Mouse (Mus musculus) spleen, adult 18-20 months (tissue): ENCODE results near the gene Riox2.

ENCODE experiments used
- DNase-seq, 2 experiments: peaks; one replicate each; pipeline ENCODE4 v3.0.0; 2022; ENCODE audit warnings: mixed read lengths in 2 of 2

The Riox2 gene

GRCm38 (mm10) chr16:59521752-59522423, 50.3 kb downstream of the Riox2 start:
- DNase-seq, result no peak

DNA sequence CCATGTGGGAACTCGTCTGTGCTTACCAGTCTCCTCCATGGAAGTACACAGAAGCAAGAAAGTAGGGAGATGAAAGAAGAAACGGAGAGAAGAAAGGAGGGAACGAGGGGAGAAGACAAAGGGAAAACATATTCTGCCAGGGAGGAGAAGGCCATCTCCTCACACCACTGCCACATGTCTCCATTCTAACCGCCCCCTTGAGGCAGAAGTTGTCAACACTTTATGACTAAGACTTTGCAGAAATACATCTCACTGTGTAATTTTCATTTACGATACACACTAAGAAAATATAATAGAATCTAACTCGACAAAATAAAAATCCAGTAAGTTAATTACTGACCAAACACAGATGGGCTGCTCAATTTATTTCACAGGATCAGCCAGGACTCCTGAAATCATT, 55.4 kb downstream of the Riox2 start:
- DNase-seq, result no peak

DNA sequence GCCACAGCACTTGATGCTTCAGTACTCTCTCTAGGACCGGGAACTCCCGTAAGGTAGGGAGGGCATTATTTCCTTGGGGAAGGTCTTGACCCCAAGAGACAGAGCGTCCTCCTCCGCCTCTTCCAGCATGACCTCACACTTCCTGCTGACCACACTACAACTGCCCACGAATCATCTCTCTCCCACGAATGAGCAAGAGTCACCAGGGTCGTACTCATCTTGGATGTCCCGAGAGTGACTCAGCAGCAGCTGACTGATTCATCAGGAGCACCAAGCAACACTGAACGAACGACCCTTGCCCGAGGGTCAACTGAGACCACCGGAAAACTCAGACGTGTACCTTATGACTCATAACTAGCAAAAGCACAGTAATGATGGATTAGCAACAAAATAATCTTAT, 58.0 kb downstream of the Riox2 start:
- DNase-seq, result no peak

DNA sequence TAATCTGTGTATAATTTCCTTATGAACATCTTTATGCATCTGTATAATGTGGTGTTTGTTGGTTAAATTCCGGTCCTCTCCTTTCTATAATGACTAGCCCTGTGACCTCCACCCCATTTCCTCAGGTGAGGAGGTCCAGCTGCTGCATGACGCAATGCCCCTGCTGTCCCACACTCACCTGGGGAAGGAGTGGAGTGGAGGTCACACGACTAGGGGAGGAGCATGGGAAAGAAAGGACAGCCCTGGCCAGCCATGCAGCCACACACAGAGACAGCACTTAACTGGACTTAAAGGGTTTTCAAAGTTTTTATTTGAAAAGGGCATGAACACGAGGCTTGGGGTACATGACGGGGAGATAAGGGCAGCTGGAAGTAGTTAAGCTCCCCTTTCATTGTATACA, 59.7 kb downstream of the Riox2 start:
- no peak for DNase-seq

GRCm38 (mm10) chr16:59532561-59532960, 61.0 kb downstream of the Riox2 start:
- DNase-seq, result no peak

GRCm38 (mm10) chr16:59534349-59534748, 62.8 kb downstream of the Riox2 start:
- no peak for DNase-seq

GRCm38 (mm10) chr16:59535673-59536072, 64.1 kb downstream of the Riox2 start:
- no peak for DNase-seq

GRCm38 (mm10) chr16:59540944-59541343, 69.4 kb downstream of the Riox2 start:
- no peak for DNase-seq

DNA sequence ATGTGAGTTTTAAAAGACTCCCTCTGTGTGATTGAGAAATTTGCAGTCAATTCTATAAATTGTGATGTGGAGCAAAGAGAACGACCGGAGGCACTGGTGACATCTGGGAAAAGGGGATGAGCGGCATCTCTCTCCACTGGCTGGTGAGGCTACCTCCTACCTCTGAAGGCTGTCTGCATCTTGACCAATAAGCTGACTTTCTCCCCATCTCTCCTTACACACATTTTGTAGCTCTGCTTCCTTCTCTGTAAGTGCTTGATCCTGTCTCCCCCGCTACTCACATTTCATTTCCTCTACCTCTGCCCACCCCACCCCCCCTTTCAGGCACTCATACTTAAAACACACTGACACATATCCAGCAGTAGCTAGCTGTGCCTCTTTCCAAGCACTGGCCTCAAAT, 69.8 kb downstream of the Riox2 start:
- DNase-seq, result no peak
